Mouse (Mus musculus): Measurements from ENCODE around the gene Ing1.

The Ing1 gene

DNA sequence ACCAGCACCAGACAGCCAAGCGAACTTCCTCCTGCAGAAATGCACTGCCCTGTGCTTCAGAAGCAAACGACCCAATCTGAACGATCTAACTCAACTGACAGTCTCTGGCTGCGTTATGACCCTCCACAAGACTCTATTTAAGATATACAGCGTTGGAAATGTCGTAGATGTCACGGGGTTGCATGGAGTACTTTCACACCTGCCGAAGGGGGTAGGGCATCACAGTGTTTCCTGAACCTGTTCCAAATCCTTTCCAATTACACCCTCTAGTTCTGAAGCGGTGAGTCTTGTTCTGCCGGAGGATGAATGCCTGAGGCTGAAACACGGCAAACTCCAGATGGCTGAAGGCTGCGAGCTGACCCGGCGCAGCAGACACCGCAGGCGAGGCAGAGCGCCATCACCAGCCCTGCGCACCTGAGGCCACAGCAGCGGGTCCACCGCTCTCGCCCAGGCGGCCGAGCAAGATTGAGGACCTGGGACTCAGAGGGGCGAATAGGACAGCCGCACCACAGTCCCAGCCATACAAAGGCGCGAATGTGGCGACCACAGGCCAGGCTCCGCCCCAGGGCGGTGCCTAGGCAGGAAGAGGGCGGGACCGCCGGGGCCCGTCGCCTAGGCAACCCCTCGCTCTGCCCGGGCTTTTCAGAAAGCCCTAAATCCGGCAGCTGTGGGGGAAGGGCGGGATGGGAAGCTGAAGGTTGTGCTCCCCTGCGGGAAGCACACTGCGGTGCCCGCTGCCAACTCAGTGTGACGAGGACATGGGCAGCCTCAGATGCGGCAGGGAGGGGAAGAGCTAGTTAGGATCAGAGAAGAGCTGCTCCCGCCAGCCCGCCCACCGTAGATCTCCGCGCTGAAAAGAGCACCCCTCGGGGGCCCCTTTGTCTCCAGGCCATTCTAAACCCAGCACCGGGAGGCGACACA is at the start of gene Ing1:
Gene Ing1, plus strand, starts transcription at position 773 of the 921 bp plus-strand sequence.
- DNase-seq (ENCODE audit: low read depth) = peak; percentile 89

DNA sequence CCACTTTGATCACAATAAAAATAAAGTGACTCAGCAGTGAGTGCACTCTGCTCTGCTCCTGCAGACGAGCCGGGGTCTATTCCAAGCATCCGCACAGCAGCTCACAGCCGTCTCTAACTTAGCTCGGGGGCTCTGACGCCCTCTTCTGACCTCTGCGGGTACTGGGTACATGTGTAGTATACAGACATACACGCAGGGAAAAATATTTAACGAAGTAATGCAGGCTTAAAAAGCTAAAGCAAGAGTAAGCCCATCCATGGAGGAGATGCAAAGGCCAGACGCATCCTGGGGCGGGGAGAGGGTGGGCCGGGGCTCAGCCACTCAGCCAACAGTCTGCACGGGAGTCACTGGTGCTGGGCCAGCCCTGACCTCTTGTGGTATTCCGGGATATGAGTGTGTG is 49.3 kb upstream of the Ing1 start:
- DNase-seq (ENCODE audit: low read depth) = no peak

DNA sequence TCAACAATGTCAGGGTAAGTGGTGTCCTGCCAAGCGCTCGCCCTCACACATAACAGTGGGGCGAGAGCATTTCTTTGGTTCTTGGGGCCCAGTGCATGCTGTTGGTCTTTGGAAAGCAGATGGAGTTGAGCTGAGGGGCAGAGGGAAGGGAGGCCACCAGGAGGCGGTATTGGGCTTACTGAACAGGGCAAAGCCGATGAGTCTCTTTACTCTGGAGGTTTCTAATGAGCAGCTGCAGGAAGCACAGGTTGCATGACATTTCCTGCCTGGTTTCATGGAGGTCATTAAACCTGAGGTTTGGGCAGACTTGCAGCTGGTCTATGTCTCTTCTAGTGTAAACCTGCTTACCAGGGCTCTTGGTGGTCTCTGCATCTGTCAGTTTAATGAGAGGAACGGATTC is 48.6 kb upstream of the Ing1 start:
- DNase-seq (ENCODE audit: low read depth) = no peak

DNA sequence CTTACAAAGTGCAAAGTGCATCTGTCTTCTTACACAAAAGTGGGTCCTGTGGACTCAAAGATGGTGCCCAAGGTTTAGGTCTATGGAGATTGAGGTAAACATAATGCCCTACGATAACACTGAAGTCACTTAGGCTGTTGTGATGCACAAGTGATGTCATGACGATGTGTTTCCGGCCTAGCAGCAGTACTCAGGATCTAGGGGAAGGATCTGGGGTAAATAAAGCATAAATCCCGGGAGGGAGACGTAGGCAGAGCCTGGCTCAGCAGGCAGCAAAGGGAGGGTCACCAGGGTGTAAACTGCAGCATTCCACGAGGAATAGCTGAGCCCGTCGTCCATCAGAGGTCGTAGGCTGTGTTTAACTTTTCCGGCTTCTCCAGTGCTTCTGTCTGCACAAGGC is 46.5 kb upstream of the Ing1 start:
- DNase-seq (ENCODE audit: low read depth) = no peak

DNA sequence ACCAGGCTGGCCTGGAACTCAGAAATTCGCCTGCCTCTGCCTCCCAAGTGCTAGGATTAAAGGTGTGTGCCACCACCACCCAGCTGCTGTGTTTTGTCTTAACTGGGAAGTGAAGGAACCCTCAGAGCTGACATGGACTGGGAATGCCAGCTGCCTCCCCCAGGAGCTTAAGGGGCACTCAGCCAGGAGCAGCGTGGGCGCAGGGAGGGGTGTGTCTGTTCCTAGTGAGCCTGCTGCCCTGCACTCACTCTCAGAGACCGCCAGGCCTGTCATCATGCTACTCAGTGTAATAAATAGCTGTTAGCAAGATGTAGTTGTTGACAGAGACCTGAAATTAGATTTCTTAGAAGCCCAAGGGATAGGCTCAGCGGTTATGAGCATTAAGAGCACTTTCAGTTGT is 44.4 kb upstream of the Ing1 start:
- DNase-seq (ENCODE audit: low read depth) = no peak

DNA sequence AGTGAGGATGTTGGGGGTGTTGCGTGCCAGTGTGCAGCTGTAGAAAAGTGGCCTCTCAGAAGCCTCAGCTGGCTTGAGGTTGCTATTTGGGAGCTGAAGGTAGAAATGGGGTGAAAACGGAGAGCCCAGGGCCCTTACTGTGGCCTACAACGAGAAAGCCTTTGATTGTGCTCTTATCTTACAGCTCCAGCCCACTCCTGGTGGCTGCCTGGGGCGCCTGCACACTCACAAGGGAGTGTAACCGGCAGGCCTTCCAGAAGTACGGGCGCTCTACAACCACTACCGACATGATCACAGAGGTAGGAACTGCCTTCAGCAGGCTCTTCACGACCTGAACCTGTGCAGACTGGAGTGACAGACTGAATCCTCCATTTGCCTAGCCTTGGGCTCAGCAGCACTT is 42.7 kb upstream of the Ing1 start:
- peak; percentile 74 for DNase-seq (ENCODE audit: low read depth)

DNA sequence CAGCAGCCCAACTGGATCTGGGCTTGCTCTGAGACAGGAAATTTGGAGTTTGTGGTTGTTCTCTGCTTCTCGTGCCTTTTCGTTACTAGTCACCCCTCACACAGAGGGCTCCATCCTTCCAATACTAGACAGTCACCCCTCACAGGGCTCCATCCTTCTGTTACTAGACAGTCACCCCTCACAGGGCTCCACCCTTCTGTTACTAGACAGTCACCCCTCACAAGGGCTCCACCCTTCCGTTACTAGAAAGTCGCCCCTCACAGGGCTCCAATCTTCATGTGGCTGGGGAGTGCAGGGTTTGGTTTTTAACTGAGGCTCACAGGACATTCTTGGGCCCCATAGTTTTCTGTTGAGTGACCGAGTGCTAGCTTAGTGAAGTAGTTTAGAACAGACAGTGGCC is 42.1 kb upstream of the Ing1 start:
- no peak for DNase-seq (ENCODE audit: low read depth)

DNA sequence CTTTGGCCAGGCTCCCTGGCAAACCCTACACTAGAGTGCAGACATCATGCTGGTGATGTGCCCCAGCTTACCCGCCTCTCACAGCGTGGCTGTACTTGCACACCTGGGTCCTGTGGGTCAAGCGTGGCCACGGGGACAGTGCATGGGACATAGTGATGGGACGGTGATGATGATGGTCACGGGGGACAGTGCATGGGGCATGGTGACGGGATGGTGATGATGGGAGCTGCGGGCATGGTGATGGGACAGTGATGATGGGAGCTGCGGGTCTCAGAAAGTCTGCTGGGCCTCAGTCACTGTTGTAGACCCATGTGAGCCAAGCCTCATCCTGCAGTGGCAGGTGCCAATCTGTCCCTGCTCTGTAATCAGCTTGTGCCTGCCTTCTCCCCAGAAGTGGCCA is 39.1 kb upstream of the Ing1 start:
- DNase-seq (ENCODE audit: low read depth) = no peak

DNA sequence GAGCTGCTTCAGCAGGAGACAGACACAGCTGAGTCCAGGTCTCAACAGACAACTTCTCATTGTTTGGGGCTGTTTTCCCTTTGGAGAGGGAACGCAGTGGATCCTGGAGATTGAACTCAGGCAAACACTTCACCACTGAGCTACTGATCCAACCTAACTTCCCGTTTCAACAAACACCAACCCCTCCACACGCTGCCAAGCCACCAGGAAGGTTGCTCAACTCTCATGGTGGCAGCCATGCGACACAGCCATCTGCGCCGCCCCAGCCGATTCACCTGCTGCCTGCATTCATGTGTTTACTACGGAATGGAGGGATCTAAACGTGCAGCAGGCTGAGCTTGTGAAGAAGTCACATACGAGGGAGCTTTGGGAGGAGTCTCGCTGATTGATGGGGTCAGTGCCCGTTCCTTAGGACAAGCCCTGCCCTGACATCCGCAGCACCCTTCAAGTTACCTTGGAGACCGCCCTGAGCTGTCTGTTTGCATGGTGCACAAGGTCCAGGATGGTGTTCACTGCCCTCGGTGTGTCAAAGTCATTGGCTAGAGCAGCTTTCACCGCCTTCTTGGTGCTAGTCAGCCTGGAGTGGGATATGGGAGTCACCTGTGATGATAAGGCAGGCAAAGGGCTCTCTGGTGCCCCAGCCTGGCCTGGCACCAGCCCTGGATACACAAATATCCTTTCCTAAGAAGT is 37.9 kb upstream of the Ing1 start:
- no peak for DNase-seq (ENCODE audit: low read depth)

DNA sequence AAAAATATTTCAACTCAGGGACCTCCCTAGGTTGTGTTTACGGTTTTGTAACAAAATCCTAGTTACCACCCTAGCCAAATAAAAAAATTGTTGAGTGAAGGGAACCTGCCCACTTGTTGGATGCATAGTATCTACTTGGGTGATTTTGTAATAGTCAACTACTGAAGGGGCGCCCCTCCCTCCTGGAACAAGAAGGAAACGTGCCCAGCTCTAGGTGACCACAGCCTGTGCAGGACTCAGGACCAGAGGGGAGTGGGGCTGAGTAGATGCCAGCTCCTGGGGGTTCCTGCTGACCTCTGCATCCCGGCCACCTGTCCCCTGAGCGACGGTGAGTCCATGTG is 37.3 kb upstream of the Ing1 start:
- DNase-seq (ENCODE audit: low read depth) = no peak

DNA sequence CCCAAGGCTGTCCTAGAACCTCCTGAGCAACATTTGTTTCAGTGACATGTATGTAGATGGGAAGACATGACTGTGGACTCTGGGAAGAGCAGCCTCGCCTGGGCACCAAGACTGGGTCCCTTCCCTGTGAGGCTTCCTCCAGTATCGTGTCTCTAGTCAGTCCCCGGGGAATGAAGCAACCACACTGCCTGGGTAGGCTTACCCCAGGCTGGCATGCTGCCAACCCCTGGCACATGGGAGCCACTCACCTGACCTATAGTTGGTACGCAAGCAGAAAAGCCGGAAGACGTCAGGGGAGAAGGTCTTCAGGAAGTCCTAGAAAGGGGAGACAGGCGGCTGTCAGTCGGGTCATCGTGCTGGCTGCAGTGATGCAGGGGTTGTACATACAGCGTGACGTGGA is 36.7 kb upstream of the Ing1 start:
- no peak for DNase-seq (ENCODE audit: low read depth)

DNA sequence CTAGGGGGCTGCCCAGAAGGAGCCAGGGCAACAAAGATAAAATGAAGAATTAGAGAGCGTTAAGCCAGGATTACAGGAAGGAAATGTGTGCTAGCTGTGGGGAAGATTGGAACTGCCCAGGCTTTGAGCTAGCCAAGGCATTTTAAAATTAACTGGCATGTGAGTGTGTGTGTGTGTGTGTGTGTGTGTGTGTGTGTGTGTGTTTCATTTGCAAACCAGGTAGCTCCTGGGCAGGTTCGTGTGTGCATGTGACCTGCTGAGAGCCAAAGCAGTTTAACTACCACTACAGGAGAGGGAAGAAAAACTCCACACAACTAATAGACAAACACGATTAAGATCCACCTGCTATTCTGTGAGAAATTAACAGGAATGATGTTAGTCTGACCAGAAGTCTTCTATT is 32.0 kb upstream of the Ing1 start:
- DNase-seq (ENCODE audit: low read depth) = no peak

DNA sequence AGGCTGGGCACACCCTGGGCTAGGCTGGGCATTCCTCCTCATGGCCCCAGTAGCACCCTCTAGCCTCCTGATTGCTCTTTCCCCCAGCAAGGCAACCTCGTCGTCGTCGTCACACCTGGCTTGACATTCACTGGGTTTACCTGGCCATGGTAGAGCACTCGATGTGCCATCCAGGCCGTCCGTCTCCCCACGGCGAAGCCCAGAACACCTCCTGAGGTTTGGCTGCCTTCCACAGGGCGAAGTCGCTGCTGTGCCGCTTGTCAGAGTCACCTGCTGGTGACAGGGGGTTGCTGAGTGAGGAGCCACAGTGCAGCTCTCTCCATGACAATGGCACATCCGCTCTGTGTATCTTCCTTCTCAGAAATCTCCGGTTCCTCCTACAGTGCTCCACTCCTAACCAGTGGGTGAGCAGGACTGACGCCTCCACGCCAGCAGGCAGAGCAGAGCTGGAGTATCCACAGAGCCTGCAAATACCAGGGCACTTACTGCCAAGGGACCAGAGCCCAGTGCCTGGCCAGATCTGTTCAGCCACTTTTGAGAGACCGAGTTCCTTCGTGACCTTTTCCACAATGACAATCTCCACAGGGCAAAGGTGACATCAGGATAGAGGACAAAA is 25.1 kb upstream of the Ing1 start:
- DNase-seq (ENCODE audit: low read depth) = no peak

DNA sequence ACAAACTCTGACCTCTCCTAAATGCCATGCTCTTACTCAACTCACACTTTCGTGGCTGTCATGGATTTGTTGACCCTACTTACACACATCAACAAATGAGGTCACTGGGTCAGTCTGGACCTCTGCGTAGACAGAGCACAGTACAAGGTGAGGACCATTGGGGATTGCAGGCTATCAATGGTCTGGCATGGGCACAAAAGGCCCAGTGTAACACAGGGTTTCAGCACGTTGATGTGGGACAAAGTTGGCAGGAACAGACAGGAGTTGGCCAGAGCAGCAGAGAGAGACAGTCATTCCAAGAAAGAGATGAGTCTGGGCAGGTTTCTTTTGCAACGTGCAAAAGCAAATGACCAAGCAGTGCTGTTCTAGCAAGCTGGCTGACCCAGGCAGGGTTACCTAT is 24.5 kb upstream of the Ing1 start:
- no peak for DNase-seq (ENCODE audit: low read depth)

DNA sequence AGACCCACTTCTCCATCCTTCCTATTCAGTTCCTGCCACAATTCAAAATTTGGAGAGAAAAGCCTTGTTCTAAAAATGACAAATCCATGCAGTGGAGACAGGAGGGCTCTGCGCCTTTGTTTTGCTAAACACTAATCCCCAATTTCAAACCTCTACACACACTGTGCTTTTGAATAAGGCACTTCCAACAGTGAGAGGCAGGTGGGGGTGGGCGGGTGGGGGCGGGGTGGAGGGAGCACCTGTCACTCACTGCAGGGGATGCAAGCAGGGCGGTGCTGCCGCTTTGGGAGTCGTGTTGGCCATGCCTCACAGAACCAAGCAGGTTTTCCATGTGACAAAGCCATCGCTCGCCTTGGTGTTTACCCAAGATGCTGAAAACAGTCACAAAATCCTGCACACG is 20.9 kb upstream of the Ing1 start:
- DNase-seq (ENCODE audit: low read depth) = no peak

DNA sequence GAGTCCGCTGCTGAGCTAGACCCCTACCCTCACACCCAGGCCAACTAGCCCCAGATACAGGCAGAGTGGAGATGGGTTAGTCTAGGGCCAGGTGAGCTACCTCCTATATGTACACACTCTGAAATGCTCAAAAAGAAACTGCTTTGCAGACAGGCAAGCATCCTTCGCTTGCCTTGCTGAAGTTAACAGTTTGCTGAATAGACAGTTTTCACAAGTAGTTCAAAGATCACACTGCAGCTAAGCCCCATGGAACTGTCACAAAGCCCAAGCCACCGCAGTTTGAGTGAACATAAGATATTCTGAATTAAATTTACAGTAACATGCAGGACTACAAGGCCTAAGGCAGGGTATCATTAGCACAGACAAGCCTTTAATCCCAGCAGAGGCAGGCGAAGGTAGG is 16.3 kb upstream of the Ing1 start:
- DNase-seq (ENCODE audit: low read depth) = no peak

DNA sequence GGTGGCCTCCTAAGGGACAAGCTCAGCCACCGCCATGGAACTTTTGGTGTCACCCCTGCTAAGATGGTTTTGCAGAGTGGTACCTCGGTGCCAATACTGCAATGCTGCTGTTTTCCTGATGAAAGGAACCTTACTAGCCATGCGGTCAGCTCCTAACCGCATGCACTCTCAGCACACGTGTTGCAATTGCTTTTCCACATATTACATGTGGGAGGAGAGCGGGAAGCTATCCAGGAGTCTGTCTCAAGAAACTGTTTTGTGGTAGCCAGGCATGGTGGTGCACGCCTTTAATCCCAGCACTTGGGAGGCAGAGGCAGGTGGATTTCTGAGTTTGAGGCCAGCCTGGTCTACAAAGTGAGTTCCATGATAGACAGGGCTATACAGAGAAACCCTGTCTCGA is 15.2 kb upstream of the Ing1 start:
- DNase-seq (ENCODE audit: low read depth) = no peak

DNA sequence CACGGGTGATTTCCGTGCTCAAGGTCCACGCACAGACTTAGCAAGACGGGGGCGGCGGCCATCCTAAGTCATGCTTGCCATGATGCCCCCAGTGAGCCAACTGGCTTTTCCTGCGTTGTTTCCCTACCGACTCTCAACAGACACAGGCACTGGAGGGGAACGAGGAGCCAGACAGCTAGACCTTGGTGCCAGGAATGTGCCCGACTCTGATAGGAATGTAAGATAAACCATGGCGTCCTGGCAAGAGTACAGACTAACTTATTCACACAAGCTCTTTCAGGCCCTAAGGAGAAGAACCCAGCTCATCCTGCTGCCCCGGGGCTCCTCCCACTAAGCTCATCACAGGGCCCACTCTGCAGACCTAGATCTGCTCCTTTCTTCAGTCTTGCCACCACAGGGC is 13.3 kb upstream of the Ing1 start:
- no peak for DNase-seq (ENCODE audit: low read depth)

DNA sequence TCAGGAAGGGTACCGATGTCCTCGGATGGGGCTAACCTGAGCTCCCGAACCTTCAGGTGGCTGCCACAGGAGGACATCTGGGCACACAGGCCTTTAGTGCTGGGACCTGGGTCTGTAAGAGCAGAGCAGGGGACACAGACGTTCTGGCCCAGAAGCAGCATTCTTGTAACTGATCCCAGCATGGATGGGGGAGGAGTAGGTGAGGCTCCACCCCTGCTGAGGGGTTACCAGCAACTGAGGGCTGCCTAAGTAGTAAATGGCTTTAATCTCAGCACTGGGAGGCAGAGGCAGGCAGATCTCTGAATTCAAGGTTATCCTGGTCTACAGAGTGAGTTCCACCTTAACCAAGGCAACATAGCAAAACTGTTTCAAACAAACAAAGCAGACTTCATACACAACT is 12.5 kb upstream of the Ing1 start:
- no peak for DNase-seq (ENCODE audit: low read depth)

DNA sequence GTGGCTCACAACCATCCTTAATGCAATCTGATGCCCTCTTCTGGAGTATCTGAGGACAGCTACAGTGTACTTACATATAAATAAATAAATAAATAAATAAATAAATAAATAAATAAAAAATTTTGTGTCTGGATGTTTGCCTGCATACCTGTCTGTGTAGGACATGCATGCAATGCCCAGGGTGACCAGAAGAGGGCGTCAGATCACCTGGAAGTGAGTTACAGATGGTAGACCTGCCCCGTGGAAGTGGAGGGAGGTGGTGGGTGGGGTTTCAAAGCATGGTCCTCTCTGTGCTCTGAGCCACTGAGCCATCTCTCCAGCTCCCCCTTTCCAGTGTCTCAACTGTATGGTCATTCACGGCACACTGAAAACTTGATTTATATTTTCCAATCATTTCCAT is 11.0 kb upstream of the Ing1 start:
- DNase-seq (ENCODE audit: low read depth) = no peak

DNA sequence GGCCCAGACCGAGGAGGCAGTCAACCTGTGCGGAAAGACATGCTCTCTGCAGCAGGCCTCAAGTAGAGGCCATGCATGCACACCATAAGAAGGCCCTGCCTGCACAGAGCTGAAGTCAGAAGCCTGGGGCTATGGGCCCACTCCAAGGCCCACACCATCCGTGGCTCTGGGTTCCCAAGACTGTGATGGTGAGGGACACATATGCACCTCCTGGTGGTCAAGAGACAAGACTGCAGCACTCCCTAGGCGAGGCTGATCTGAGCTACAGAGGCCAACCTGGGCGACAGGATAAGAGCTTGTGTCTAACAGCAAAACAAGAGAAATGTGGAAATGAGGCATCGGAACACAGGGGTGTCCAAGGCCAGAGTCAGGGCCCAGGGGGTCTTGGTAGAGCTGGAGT is 8.3 kb upstream of the Ing1 start:
- DNase-seq (ENCODE audit: low read depth) = no peak

DNA sequence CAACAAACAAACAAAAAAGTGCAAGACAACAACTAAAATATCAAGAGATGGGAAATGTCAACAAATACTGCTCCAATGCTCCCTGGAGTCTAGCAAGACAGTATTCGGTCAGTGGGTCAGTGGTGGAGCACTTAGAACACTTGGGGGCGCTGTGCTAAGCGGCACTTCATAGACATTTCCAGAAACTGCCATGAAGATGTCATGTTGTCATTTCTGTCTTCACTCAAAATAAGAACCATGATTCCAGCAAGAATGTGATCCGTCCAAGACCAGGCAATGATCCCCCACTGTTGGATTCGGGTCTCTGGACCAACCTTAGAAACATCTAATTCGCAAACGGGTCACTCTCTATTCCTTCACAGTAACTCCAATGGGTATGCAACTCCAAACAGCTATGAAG is 5.7 kb upstream of the Ing1 start:
- peak; percentile 76 for DNase-seq (ENCODE audit: low read depth)

DNA sequence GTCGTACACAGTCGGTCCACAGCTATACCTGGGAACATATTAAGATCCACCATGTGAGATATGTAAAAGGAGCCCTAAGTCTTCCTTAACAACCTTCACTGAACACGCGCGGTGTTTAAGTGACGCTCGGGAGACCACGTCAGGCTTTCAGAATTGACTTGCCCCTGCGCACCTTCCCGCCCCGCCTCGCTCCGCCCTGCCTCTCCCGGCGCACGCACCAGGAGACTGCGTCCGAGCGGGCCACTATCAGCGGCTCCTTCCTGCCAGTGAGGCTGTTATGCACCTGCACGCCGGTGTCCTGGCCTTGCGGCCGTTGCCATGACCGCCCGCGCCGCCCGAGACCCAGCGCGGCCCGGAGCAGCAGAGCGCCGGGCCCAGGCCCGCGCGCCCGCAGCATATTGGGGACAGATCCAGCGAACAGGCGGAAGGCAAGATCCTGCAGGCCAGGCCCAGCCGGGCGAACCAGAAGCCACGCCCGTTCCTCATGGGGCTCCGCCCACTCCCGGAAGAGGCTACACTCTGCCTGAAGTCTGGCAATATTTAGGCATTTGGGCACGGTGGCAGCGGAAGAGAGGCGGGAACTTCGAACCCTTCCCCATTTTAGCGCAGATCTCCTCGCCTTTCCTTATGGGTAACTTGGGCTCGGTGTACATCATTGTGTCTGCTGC is 5.0 kb upstream of the Ing1 start, which contains the start of gene Cars2:
Gene Cars2, minus strand, starts transcription at position 503 of the 668 bp plus-strand sequence.
- DNase-seq (ENCODE audit: low read depth) = peak; percentile 82

All from c-Kit-positive CD71-positive TER-119-negative erythroid progenitor cells, embryonic 14.5 days (primary cell).